Mouse (Mus musculus) liver, adult 2 months (tissue): ENCODE results near the gene Cd244a. TPM values are rescaled to one million over a fixed set of nuclear protein-coding genes. Genes with fewer than 3 reads are reported as not detected.
A peak's percentile ranks its signal among the peaks of the same experiment; 100 is the strongest.

Source experiments
- DNase-seq: peaks from one replicate; pipeline ENCODE4 v3.0.0-alpha.2; 2011; ENCODE audit warnings: low read depth, low spot score; ENCODE audit errors: extremely low read depth
- H3K27ac ChIP-seq: fragments of 200-500 bp; replicated peaks from 2 replicates; pipeline ENCODE4 v1.5.1; 2012; ENCODE audit warnings: low read depth, mild to moderate bottlenecking, control low read depth, inconsistent platforms, low read length; ENCODE audit not compliant: insufficient read depth
- H3K27me3 ChIP-seq: fragments of 200-500 bp; 2 replicates; pipeline ENCODE4 v1.6.1; 2012; ENCODE audit warnings: mild to moderate bottlenecking, moderate library complexity, low read length, inconsistent platforms; ENCODE audit not compliant: control insufficient read depth, insufficient read depth
- H3K36me3 ChIP-seq: fragments of 200-500 bp; 2 replicates; pipeline ENCODE4 v1.6.1; 2012; ENCODE audit warnings: low read length, inconsistent platforms; ENCODE audit not compliant: control insufficient read depth, insufficient read depth
- H3K4me1 ChIP-seq: fragments of 200-500 bp; 2 replicates; pipeline ENCODE4 v1.6.1; 2011; ENCODE audit warnings: low read length; ENCODE audit not compliant: control insufficient read depth, insufficient read depth
- H3K4me3 ChIP-seq: fragments of 200-500 bp; 2 replicates; pipeline ENCODE4 v1.5.1; 2011; ENCODE audit warnings: low read depth, mild to moderate bottlenecking, control low read depth, low read length, moderate library complexity; ENCODE audit not compliant: insufficient read depth
- H3K79me2 ChIP-seq: fragments of 200-500 bp; 2 replicates; pipeline ENCODE4 v1.6.1; 2012; ENCODE audit warnings: inconsistent platforms, mild to moderate bottlenecking, low read length, moderate library complexity; ENCODE audit not compliant: control insufficient read depth, insufficient read depth
- H3K9ac ChIP-seq: fragments of 200-500 bp; 2 replicates; pipeline ENCODE4 v1.6.1; 2012; ENCODE audit warnings: low read depth, mild to moderate bottlenecking, control low read depth, inconsistent platforms, low read length
- CTCF ChIP-seq: fragments of 200-500 bp; IDR thresholded peaks from 2 replicates; pipeline ENCODE4 v1.5.1; 2011; ENCODE audit warnings: low read depth, low read length, control low read depth
- POLR2A ChIP-seq: fragments of 200-500 bp; IDR thresholded peaks from 2 replicates; pipeline ENCODE4 v1.6.1; 2011; ENCODE audit warnings: low read length, control low read depth; ENCODE audit not compliant: insufficient read depth; ENCODE audit errors: extremely low read depth
- WGBS: fragments of 180-500 bp; shearing (Covaris S2); methylation state at CpG from one replicate; pipeline ENCODE4 v1.1.7; 2018; 5-methylcytosine and 5-hydroxymethylcytosine counted together
- polyA plus RNA-seq: library from polyadenylated mRNA; depleted of rRNA; stranded (reverse); fragments of >200 nt; gene quantifications from 2 replicates; pipeline ENCODE4 v1.2.3, GENCODE M21; 2012
- total RNA-seq: library from RNA; depleted of rRNA; stranded (reverse); fragments of >200 nt; gene quantifications from 2 replicates; pipeline ENCODE4 v1.2.3, GENCODE M21; 2014

Cd244a gene
- total and polyA plus RNA-seq, 2 experiments, result 0.17 to 0.46 TPM

DNA sequence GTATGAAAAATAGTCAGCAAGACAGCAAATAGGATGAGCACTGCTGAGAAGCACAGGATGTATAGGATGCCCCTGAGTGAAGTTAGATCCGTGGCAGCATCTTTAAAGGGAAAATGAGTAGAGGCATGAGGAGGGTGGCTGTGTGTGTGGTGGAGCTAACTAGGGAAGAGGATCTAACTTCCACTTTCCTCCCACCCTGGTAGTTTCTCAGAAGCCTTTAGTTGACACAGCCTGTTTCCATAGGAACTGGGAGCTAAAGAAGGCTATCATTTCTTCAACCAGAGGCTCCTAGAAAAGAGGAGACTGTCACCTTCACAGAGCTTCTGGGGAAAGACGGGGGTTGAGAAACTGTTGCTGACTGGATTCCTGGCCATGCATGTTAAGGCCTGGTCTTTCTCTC, 79.7 kb downstream of the Cd244a start:
- WGBS, result 70% methylated on average over 2 of the region's 2 CpGs
- TF ChIP-seq POLR2A, result no peak

GRCm38 (mm10) chr1:171640796-171641195, 81.8 kb downstream of the Cd244a start:
- H3K27ac ChIP-seq, result no peak overlapping the region
- 92% methylated on average over 6 of the region's 6 CpGs for WGBS
- H3K4me3 ChIP-seq, result no peak overlapping the region
- H3K27me3 ChIP-seq, result no peaks in the 10 kb centered on the region; the same call in 1 of the 2 replicates
- no peaks in the 10 kb centered on the region; the same call in 1 of the 2 replicates for H3K4me1 ChIP-seq
- H3K79me2 ChIP-seq, result no peaks in the 10 kb centered on the region
- H3K36me3 ChIP-seq, result no peaks in the 10 kb centered on the region
- H3K9ac ChIP-seq, result no peak overlapping the region
- no peak for DNase-seq
- TF ChIP-seq POLR2A (no peak), CTCF (no peak)

More for the DNA sequence above, 79.7 kb downstream of the Cd244a start:
- Histone ChIP-seq H3K36me3 (no peaks in the 10 kb centered on the region), H3K9ac (no peak overlapping the region), H3K79me2 (no peaks in the 10 kb centered on the region), H3K4me1 (no peaks in the 10 kb centered on the region; the same call in 1 of the 2 replicates), H3K4me3 (no peak overlapping the region), H3K27me3 (no peaks in the 10 kb centered on the region; the same call in 1 of the 2 replicates), H3K27ac (no peak overlapping the region)
- no peak for DNase-seq

GRCm38 (mm10) chr1:171643612-171644011, 84.6 kb downstream of the Cd244a start:
- Histone ChIP-seq H3K36me3 (no peaks in the 10 kb centered on the region), H3K79me2 (no peaks in the 10 kb centered on the region), H3K27me3 (no peaks in the 10 kb centered on the region), H3K4me3 (no peak overlapping the region), H3K4me1 (no peaks in the 10 kb centered on the region), H3K27ac (no peak overlapping the region), H3K9ac (no peak overlapping the region)
- TF ChIP-seq POLR2A, result no peak
- DNase-seq, result no peak
- 72% methylated on average over 7 of the region's 7 CpGs for WGBS

- Histone ChIP-seq H3K4me3 (no peak overlapping the region), H3K9ac (no peak overlapping the region), H3K27ac (peak overlapping the region; percentile 4; the same call in 1 of the 2 replicates), H3K79me2 (no peaks in the 10 kb centered on the region), H3K4me1 (no peaks in the 10 kb centered on the region), H3K36me3 (no peaks in the 10 kb centered on the region), H3K27me3 (no peaks in the 10 kb centered on the region)
- peak; percentile 29 for DNase-seq
- no peak for TF ChIP-seq POLR2A
- no peak for TF ChIP-seq CTCF
- 56% methylated on average over 5 of the region's 5 CpGs for WGBS
These were observed 87.5 kb downstream of the Cd244a start for GRCm38 (mm10) chr1:171646429-171646940.

- H3K79me2 ChIP-seq, result no peaks in the 10 kb centered on the region
- no peak overlapping the region for H3K27ac ChIP-seq
- no peaks in the 10 kb centered on the region for H3K27me3 ChIP-seq
- no peaks in the 10 kb centered on the region for H3K4me1 ChIP-seq
- no peak for TF ChIP-seq CTCF
- TF ChIP-seq POLR2A, result no peak
- DNase-seq, result no peak
- no peak overlapping the region for H3K4me3 ChIP-seq
- no peak overlapping the region for H3K9ac ChIP-seq
- 79% methylated on average over 5 of the region's 5 CpGs for WGBS
- H3K36me3 ChIP-seq, result no peaks in the 10 kb centered on the region
These were observed 88.7 kb downstream of the Cd244a start for GRCm38 (mm10) chr1:171647716-171648115.

DNA sequence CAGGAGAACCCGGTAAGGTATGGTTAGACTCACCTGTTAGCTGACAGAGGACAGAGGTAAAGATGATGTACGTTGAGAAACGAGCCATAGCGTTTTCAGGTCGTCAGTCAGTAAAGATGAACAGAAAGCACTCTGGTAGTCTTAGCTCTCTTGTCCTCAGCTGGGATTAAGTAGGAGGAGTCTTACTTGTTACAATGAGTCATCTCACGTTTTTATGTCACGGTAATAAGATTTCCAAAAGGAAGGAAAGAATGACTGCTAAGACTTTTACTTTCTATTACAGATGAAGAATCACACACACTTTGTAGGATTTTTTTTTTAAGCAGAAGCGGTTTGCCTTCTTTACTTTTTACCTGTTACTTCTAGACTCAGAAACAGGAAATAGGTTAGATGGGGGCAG, 89.8 kb downstream of the Cd244a start:
- TF ChIP-seq POLR2A (no peak), CTCF (no peak)
- H3K9ac ChIP-seq, result no peak overlapping the region
- no peaks in the 10 kb centered on the region for H3K36me3 ChIP-seq
- DNase-seq, result no peak
- H3K4me3 ChIP-seq, result no peak overlapping the region
- no peak overlapping the region for H3K27ac ChIP-seq
- no peaks in the 10 kb centered on the region for H3K79me2 ChIP-seq
- WGBS, result 74% methylated on average over 8 of the region's 8 CpGs
- H3K4me1 ChIP-seq, result no peaks in the 10 kb centered on the region
- H3K27me3 ChIP-seq, result no peaks in the 10 kb centered on the region
